Mouse (Mus musculus): Measurements from ENCODE around the gene Ptgs1.

GRCm38 (mm10) chr2:36222168-36222848, 7.9 kb upstream of the Ptgs1 start:
- TF ChIP-seq CTCF (IDR thresholded peaks at IDR 0.05; ENCODE audit: control insufficient read depth, insufficient read depth, low read length), result no peak
- no peak for TF ChIP-seq POLR2A (IDR thresholded peaks at IDR 0.05; ENCODE audit: borderline replicate concordance, control insufficient read depth, low read depth, low read length)

Measured in bone marrow, adult 2 months (tissue).